Mouse (Mus musculus) kidney, postnatal 25 days (tissue): Measurements from ENCODE around the gene Thsd4.
A peak's percentile ranks its signal among the peaks of the same experiment; 100 is the strongest.

Source experiments
- DNase-seq, 2 experiments: peaks; one replicate each; pipeline ENCODE4 v3.0.0; 2021; ENCODE audit warnings: mixed read lengths in 2 of 2

Thsd4 gene

DNA sequence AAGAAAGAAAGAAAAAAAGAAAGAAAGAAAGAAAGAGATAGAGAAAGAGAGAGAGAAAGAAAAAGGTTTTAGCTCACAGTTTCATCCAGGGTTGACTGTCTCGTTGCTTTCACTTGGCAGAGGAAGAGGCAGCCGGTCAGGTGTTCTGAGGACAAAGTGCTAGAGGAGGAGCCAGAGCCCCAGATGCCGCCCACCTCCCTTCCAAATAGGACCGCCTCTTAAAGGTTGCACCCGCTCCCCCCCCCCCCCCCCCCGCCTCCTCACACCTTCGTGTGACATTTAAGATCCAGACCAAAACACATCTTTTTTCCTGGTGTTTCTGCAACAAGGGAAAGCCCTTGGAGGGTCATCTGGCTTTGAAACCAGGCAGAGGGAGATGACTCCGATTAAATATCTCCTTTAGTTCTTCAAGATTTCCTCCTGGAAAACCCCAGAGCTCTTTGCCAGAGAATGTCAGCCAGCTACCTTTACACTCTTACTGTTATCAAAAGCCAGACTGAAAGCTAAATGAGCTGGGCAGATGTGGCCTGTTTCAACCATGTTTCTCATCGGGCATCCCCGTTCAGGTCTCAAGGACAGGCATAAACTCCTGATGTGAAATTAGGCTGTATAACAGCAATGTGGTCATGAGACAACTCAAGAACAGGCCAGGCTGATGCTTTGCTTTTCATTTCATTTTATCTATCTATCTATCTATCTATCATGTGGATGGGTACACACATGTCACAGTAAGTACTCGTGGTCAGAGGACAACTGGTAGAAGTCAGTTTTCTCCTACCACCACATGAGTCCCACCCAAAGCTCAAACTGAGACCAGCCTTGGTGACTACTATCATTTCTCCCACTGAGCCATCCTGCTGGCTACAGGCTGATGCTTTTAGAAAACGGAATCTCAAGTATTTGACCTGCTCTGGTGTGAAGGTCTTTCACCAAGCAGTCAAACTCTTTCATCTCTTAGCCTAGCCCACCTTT lies 580.6 kb downstream of the Thsd4 start:
- DNase-seq: peak in 1 of 2 experiments; percentile 32

GRCm38 (mm10) chr9:59939691-59940090 lies 582.2 kb downstream of the Thsd4 start:
- DNase-seq: peak in 1 of 2 experiments; percentile 3

GRCm38 (mm10) chr9:59938529-59938928 lies 583.3 kb downstream of the Thsd4 start:
- DNase-seq: peak in 1 of 2 experiments; percentile 26

- peak in 1 of 2 experiments; percentile 14 for DNase-seq
Observed at GRCm38 (mm10) chr9:59935866-59936265, 586.0 kb downstream of the Thsd4 start.

- DNase-seq: peak in 1 of 2 experiments; percentile 3
Observed at GRCm38 (mm10) chr9:59930248-59930647, 591.6 kb downstream of the Thsd4 start.
